Mouse (Mus musculus) kidney, postnatal 4 days (tissue): ENCODE data around the gene Slc4a1.

Experiments used
- DNase-seq, 2 experiments: peaks; one replicate each; pipeline ENCODE4 v3.0.0; 2021; ENCODE audit warnings: mixed read lengths in 2 of 2

Gene Slc4a1

GRCm38 (mm10) chr11:102374108-102374725 lies 8.2 kb upstream of the Slc4a1 start:
- DNase-seq: no peak

GRCm38 (mm10) chr11:102373646-102374045 lies 7.6 kb upstream of the Slc4a1 start:
- no peak for DNase-seq

DNA sequence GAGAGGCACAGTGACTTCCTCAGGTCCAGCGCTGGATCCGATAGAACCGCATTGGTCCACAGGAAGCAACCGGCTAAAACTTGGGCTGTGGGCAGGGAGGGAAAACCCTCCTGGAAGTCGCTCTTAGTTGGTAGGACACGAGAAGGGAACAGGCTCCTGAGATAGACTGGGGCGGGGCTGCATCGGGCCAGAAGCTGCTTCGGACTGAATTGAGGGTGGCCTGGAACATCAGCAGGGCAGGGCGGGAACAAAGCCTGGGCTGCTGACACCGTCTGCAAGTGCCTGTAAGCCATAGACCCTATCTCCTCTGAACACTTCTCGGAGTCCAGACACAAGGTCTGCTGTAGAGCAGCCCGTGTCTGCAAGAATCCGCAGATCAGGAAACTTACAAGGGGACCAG lies 6.9 kb upstream of the Slc4a1 start:
- DNase-seq: no peak

DNA sequence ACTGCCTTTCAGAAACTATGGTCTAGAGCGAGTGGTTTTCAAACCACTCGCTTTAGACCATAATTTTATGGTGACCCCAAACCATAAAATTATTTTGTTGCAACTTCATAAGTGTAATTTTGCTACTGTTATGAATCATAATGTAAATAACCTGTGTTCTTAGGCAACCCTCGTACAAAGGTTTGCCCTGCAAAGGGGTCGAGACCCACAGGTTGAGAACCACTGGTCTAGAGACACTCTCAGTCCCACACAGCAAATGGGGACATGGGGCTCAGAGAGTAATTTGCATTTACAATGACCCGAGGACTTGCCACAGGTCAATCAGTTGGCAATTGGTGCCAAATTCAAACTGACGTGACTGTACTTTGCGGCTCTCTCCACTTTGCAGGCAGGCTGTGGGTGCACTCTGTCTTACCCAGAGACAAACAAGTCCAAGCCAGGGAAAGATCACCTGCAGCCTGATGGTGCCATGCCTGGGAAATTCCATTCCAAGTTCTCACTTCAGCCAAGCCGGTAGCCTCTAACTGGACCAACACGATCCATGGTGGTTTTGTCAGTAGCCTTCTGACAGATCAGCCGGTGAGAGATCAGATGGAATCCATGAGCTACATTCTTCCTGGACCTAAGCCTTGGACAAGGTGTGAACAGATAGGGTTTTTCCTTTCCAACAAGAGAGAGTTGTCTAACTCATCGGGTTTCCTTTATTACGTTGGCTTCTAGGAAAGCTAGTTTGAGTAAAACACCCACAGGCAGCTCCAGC lies 6.1 kb upstream of the Slc4a1 start:
- DNase-seq: no peak

GRCm38 (mm10) chr11:102370285-102370684 lies 4.3 kb upstream of the Slc4a1 start:
- no peak for DNase-seq

DNA sequence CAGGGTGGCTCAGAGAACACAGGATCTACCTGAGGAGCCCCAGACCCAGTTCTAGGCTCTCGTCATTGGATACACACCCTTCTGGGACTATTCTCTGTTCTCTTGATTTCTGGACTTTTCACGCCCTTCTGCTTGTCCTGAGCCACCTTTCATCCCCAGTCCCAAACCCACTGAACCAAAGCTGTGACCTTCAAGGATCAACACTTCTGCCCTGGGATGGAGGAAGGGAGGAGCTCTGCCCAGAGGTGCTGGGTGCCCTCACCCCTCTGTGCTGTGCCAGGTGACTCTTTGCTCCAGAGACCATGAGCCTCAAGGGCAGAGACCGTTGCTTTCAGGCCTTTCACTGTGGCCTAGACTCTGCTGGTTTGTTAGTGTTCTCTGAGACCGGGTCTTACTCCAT lies 3.3 kb upstream of the Slc4a1 start:
- peak in 1 of 2 experiments; percentile 21 for DNase-seq

- DNase-seq: no peak
These were observed 2.3 kb upstream of the Slc4a1 start for GRCm38 (mm10) chr11:102368347-102368746.

DNA sequence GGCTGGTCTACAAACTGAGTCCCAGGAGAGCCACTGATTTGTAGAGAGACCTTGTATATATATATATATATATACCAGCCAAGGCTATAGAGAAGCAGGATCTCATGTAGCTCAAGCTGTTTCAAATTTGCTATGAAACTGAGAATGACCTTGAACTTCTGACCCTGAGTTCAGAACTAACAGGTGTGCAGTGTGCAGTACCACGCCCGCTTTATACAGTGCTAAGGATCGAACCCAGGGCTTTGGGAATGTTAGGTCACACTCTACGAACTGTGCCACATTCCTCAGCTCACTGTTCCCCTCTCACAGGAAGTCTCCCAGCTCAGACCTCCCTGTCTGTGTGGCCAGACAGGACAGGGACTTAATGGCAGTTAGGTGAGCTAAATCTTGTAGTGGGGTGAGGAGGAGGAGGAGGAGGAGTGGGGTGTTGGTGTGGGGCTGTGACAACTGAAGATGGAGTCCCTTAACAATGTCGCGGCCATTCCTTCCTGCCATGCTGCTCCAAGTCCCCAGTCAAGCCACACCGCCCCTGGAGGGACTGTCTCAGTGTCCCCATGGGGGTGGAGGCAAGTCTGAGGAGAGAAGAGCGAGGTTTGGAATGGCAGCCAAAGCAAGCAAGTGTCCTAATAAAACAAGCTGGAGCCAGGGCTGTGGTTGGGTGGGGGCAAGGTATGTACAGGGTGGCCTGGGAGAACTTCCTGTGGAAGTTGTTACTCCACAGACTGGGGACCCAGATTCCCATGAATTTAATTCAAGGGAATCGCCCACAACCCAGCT lies 1.7 kb upstream of the Slc4a1 start:
- DNase-seq: no peak

GRCm38 (mm10) chr11:102365699-102366098 lies 304 bp downstream of the Slc4a1 start:
- DNase-seq: no peak

DNA sequence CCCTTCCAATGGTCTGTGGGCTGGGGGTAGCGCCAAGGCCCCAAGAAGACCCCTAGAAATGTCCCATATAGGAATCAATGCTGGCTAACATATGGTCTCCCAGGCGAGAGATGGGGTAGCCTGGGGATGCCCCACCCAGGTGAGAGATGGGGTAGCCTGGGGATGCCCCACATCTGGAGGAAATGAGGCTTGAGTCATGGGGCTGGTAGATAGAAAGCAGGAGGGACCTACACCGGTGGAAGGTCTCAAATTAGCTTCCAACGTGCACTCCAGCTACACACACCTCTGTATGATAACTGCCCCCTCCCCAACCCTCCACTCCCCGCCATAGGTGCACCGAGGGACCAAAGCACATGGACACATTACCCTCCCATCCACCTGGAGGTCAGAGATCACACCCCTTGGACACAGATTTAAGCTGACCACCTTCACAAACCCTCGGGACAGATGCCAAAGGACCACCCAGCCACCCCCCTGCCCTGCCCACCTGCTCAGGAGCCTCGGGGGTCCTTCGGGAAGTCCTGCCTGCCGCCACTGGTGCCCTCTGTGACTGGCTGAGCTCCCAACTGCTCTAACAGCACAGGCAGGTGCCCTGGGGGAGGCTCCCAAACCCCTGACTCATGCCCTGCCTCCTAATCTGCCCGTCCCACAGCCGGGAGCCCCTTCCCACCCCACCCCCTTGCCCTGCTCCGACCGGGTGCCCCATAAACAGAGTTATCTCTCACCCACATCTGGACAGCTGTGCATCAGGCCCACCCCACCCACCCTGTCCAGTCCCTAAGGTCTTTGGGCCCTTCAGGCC lies 1.2 kb downstream of the Slc4a1 start:
- no peak for DNase-seq

- DNase-seq: no peak
These were observed 2.4 kb downstream of the Slc4a1 start for GRCm38 (mm10) chr11:102363623-102364022.

DNA sequence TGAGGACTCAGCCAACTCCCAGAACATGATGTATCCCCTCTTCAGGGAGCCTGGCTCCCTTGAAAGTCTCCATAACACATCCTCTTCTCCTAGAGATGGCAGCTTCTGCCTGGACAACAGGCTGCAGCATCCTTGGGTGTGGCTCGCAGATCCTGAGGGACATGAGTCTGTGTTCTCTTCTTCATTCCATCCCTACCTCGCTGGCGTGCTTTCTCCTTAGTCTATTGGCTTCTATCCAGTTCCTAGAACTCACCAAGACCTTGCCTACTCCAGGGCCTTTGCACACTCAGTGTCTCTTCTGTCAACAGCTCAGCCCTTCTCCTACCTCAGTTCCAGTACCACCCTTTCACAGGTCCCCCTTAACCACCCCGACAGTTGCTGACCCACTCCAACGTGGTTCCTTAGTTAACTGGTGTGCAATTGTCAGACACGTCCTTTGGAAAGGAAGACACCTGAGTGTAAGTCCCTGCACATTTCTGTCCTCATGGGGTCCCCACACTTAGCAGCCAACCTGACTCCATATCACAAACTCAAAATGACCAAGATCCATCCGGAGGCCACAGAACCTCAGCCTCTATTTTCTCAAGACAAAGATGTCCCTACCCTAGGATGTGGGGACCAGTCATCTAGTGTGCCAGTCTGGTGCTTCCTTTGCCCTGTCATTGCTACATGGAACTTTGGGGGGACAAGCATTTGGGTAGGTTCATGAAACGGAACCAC lies 4.1 kb downstream of the Slc4a1 start:
- DNase-seq: no peak

DNA sequence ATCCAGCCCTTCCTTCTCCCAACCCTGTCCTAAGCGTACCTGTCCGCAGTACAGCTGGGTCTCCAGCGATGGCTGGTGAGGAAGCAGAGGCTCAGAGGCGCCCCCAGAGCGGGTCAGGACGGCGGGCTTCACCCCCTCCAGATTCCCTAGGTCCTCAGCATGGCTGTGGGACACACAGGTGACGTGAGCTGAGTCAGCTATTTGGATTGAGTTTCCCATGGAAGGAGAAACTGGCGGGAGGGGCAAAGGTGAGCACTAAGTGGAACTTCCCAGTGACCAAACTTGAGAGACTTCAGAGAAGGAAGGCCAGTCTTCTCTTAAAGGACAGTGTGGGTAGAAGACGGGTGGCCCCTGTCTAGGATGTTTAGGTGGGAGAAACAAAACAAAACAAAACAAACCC lies 7.6 kb downstream of the Slc4a1 start:
- DNase-seq: no peak

DNA sequence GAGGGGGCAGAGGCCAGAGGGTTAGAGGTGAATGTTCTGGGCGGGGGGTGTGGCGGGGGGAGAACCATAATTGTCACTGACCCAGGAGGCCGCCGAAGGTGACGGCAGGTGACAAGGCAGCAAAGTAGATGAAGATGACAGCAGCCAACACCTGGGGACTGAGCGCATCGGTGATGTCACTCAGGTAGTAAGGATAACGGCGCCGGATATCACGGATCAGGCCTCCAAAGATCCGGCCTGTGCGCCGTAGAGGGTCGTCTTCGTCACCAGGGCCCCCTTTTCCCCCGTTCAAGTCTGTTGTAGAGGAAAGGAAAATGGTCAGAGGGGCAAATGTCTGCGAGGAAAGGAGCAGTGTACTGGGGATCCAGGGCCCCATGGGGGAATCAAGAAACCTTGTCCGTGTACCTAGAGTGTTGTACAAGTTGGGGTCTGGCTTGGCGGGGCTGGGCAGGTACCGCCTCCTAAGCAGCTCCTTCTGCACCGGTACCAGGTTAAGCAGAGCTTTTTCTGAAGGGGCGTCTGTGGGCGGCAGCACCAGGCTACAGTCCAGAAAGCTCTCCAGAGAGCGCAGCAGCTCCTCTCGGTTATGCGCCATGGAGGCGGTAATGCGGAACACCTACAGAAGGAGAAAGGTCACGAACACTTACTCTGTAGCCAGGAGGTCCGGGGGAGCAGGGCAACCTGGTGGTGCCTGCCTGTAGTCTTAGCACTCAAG lies 9.2 kb downstream of the Slc4a1 start:
- DNase-seq: peak; percentile 22 to 40

- DNase-seq: no peak
These were observed 9.8 kb downstream of the Slc4a1 start for GRCm38 (mm10) chr11:102356190-102356589.

DNA sequence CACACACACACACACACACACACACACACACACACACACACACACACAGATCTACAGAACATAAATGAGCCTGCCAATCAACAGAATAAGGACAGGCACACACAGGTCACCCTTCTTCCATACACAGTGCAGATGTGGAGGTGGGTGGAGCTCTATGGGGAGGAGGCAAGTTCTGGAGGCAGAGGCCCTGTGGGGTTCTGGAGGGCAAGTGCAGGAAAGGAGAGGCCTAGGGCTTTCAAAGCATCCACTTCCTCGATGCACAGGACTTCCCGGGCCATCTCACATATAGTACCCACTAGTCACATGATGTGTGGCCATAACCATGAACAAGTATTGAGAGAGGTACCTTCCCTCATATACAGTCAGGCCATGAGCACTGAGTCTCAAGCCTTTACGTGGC lies 10.5 kb downstream of the Slc4a1 start:
- DNase-seq: no peak

- DNase-seq: no peak
These were observed 13.0 kb downstream of the Slc4a1 start for GRCm38 (mm10) chr11:102353021-102353431.

GRCm38 (mm10) chr11:102352378-102352777 lies 13.6 kb downstream of the Slc4a1 start:
- DNase-seq: no peak

- no peak for DNase-seq
These were observed 15.0 kb downstream of the Slc4a1 start for GRCm38 (mm10) chr11:102350981-102351523.

DNA sequence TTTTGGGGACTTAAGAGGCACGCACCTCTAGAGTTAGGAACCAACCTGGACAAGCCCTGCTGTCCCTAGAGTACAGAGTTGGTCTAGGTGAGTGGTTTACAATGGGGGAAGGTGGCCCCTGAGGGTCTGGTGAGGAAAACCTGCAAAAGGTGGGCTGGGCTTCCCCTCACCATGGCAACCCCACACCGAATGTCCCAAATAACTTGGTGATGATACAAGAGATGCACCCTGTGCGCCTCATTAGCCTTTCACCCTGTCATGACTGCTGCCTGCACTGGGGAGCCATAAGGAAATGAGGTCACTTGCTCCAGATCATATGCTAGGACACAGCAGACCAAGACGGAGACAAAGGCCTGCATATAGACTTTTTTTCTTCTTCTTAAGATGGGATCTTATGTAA lies 15.6 kb downstream of the Slc4a1 start:
- DNase-seq: no peak
